Mouse (Mus musculus) liver, postnatal 0 days (tissue): ENCODE results near the gene Tjp3.

Experiments used
- CTCF ChIP-seq: sonication (generic); IDR thresholded peaks from 2 replicates; pipeline ENCODE4 v1.5.1; 2016; ENCODE audit warnings: antibody characterized with exemption, low read depth
- EP300 ChIP-seq: IDR thresholded peaks from 2 replicates; pipeline ENCODE4 v1.6.1; 2016; ENCODE audit warnings: antibody characterized with exemption, low read depth, mild to moderate bottlenecking

GRCm38 (mm10) chr10:81329194-81329975 lies 38.0 kb upstream of the Tjp3 start:
- TF ChIP-seq CTCF (no peak), EP300 (no peak)
